Mouse (Mus musculus) embryonic facial prominence, embryonic 14.5 days (tissue): ENCODE results near the gene Pla2g10. TPM values are rescaled to one million over a fixed set of nuclear protein-coding genes. Genes with fewer than 3 reads are reported as not detected.
"Not testable (repeated sequence)": the region's sequence is repeated elsewhere in the genome, so short reads cannot be mapped to it uniquely, and the experiment has no call there.

ENCODE experiments used
- ATAC-seq: fragments of 200-750 bp; cut with Nextera tagmentation; 2 replicates; pipeline ENCODE4 v1.8.0; 2017; ENCODE audit warnings: low read depth, moderate number of reproducible peaks, moderate TSS enrichment
- DNase-seq: peaks from one replicate; pipeline ENCODE4 v3.0.0-alpha.2; 2015; ENCODE audit warnings: low spot score
- H3K27ac ChIP-seq: fragments of 300-500 bp; sonication (generic); replicated peaks from 2 replicates; pipeline ENCODE4 v1.5.1; 2014; ENCODE audit warnings: low read depth, mild to moderate bottlenecking, low read length, moderate library complexity
- H3K27me3 ChIP-seq: fragments of 300-500 bp; sonication (generic); replicated peaks from 2 replicates; pipeline ENCODE4 v1.6.1; 2014; ENCODE audit warnings: low read length; ENCODE audit not compliant: control insufficient read depth, insufficient read depth
- H3K36me3 ChIP-seq: fragments of 300-500 bp; sonication (generic); 2 replicates; pipeline ENCODE4 v1.6.1; 2014; ENCODE audit warnings: low read length, mixed read lengths; ENCODE audit not compliant: control insufficient read depth, insufficient read depth
- H3K4me1 ChIP-seq: fragments of 300-500 bp; sonication (generic); 2 replicates; pipeline ENCODE4 v1.6.1; 2014; ENCODE audit warnings: antibody characterized with exemption, low read length; ENCODE audit not compliant: control insufficient read depth, insufficient read depth
- H3K4me2 ChIP-seq: fragments of 300-500 bp; sonication (generic); 2 replicates; pipeline ENCODE4 v1.6.1; 2014; ENCODE audit warnings: low read depth, mild to moderate bottlenecking, low read length, moderate library complexity, mixed read lengths
- H3K4me3 ChIP-seq: fragments of 300-500 bp; sonication (generic); 2 replicates; pipeline ENCODE4 v1.5.1; 2014; ENCODE audit warnings: low read depth, mild to moderate bottlenecking, low read length
- H3K9ac ChIP-seq: fragments of 300-500 bp; sonication (generic); 2 replicates; pipeline ENCODE4 v1.6.1; 2014; ENCODE audit warnings: low read depth, mild to moderate bottlenecking, low read length, moderate library complexity, mixed read lengths
- H3K9me3 ChIP-seq: fragments of 300-500 bp; sonication (generic); 2 replicates; pipeline ENCODE4 v1.6.1; 2016; ENCODE audit warnings: low read length; ENCODE audit not compliant: control insufficient read depth
- WGBS: fragments of 180-500 bp; shearing (Covaris S2); extraction: QIAGEN DNeasy Blood & Tissue Kit; methylation state at CpG from one replicate; pipeline ENCODE4 v1.1.7; 2014; 5-methylcytosine and 5-hydroxymethylcytosine counted together
- polyA plus RNA-seq: library from polyadenylated mRNA; unstranded; fragments of >200 nt; fragmentation: Nextera tagmentation; extraction: Ambion mirVana; gene quantifications from 2 replicates; pipeline ENCODE4 v1.2.1, GENCODE M21; 2014

The Pla2g10 gene
- polyA plus RNA-seq, 1 experiment from 2014 or later = 0.46 TPM

GRCm38 (mm10) chr16:13670896-13671295, 59.9 kb downstream of the Pla2g10 start:
- Histone ChIP-seq H3K27ac (peak overlapping the region; percentile 91), H3K4me2 (peak overlapping the region; percentile 74), H3K4me3 (peak overlapping the region; percentile 98), H3K9ac (0 out of 2 replicates have a peak overlapping the region, but pooled peaks have one; percentile 93)
- H3K36me3 ChIP-seq, H3K27me3 ChIP-seq, DNase-seq, ATAC-seq, H3K4me1 ChIP-seq, H3K9me3 ChIP-seq: not testable (repeated sequence)
- 80% methylated on average over 5 of the region's 5 CpGs for WGBS

- Histone ChIP-seq H3K4me3 (no peak overlapping the region), H3K27ac (no peak overlapping the region), H3K36me3 (peaks cover 20% of the 10 kb centered on the region), H3K9me3 (no peaks in the 10 kb centered on the region), H3K9ac (no peak overlapping the region), H3K4me1 (peaks cover 7% of the 10 kb centered on the region), H3K4me2 (no peak overlapping the region), H3K27me3 (no peaks in the 10 kb centered on the region)
- 92% methylated on average over 1 of the region's 1 CpGs for WGBS
- ATAC-seq (no peak), DNase-seq (no peak)
Measured at GRCm38 (mm10) chr16:13669282-13669681, 61.5 kb downstream of the Pla2g10 start.

GRCm38 (mm10) chr16:13668402-13669108, 62.2 kb downstream of the Pla2g10 start:
- no peaks in the 10 kb centered on the region for H3K9me3 ChIP-seq
- H3K36me3 ChIP-seq = peaks cover 23% of the 10 kb centered on the region
- peak overlapping the region; percentile 75; the same call in 1 of the 2 replicates for H3K9ac ChIP-seq
- H3K4me2 ChIP-seq = peak overlapping the region; percentile 56
- 80% methylated on average over 10 of the region's 10 CpGs for WGBS
- H3K4me3 ChIP-seq = peak overlapping the region; percentile 59
- DNase-seq (no peak), ATAC-seq (no peak)
- H3K27ac ChIP-seq = peak overlapping the region; percentile 76; the same call in 1 of the 2 replicates
- H3K4me1 ChIP-seq = peaks cover 7% of the 10 kb centered on the region
- no peaks in the 10 kb centered on the region for H3K27me3 ChIP-seq

GRCm38 (mm10) chr16:13667878-13668343, 62.9 kb downstream of the Pla2g10 start, which contains the start of gene Parn:
Gene Parn (minus strand): TSS chr16:13668170.
- Histone ChIP-seq H3K36me3 (peaks cover 28% of the 10 kb centered on the region), H3K27me3 (no peaks in the 10 kb centered on the region), H3K4me3 (peak within 1 kb of the TSS; percentile 59), H3K4me1 (peaks cover 3% of the 10 kb centered on the region), H3K27ac (peak within 1 kb of the TSS; percentile 76), H3K4me2 (peak within 1 kb of the TSS; percentile 56), H3K9me3 (no peaks in the 10 kb centered on the region), H3K9ac (peak within 1 kb of the TSS; percentile 75)
- ATAC-seq (peak; percentile 90), DNase-seq (peak; percentile 96)
- 0% methylated on average over 34 of the region's 35 CpGs for WGBS

Other genes starting within 250 kb of the Pla2g10 start
- gene Parn, start 62.8 kb downstream of the Pla2g10 start, polyA plus RNA-seq = 32.1 and 41.3 TPM in 2 replicates
- gene Bfar, start 59.1 kb downstream of the Pla2g10 start, polyA plus RNA-seq = 46.5 and 51.9 TPM in 2 replicates
- gene 3110001I22Rik, start 59.1 kb downstream of the Pla2g10 start, polyA plus RNA-seq = 4.9 and 5.4 TPM in 2 replicates
- 43.3 and 46.9 TPM in 2 replicates for gene Rrn3, start 49.7 kb upstream of the Pla2g10 start, polyA plus RNA-seq
- gene Ntan1, start 87.9 kb upstream of the Pla2g10 start, polyA plus RNA-seq = 176 and 178 TPM in 2 replicates
- 100 and 116 TPM in 2 replicates for gene Pdxdc1, start 172.1 kb upstream of the Pla2g10 start, polyA plus RNA-seq
- gene Mpv17l, start 172.2 kb upstream of the Pla2g10 start, polyA plus RNA-seq = 5.7 and 6.2 TPM in 2 replicates